Mouse (Mus musculus): ENCODE data around the gene Mkrn1. TPM values are rescaled to one million over a fixed set of nuclear protein-coding genes. Genes with fewer than 3 reads are reported as not detected.
A peak's percentile ranks its signal among the peaks of the same experiment; 100 is the strongest.
"Not testable (repeated sequence)": the region's sequence is repeated elsewhere in the genome, so short reads cannot be mapped to it uniquely, and the experiment has no call there.

The Mkrn1 gene
- polyA plus RNA-seq, 1 experiment from 2014 or later = 260 TPM

- ATAC-seq (ENCODE audit: low read depth) = peak; percentile 5; the same call in 1 of the 2 replicates
- H3K27ac ChIP-seq (ENCODE audit: low read depth, low read length); H3K36me3 ChIP-seq (ENCODE audit: control insufficient read depth, insufficient read depth, low read length): not testable (repeated sequence)
Measured at GRCm38 (mm10) chr6:39378161-39378835, 42.0 kb downstream of the Mkrn1 start.

GRCm38 (mm10) chr6:39377311-39377827, 42.9 kb downstream of the Mkrn1 start, which contains the start of gene Slc37a3:
Gene Slc37a3 (minus strand): TSS chr6:39377675.
- peak within 1 kb of the TSS; percentile 92 for H3K4me3 ChIP-seq (ENCODE audit: low read depth, low read length)
- peak; percentile 90 for ATAC-seq (ENCODE audit: low read depth)
- WGBS = under 1% methylated on average over 42 of the region's 43 CpGs
- no peaks in the 10 kb centered on the region for H3K27me3 ChIP-seq (ENCODE audit: control insufficient read depth, insufficient read depth, low read length)
- H3K4me1 ChIP-seq (ENCODE audit: control insufficient read depth, insufficient read depth, low read length) = peaks cover 11% of the 10 kb centered on the region; the same call in 1 of the 2 replicates
- H3K9ac ChIP-seq (replicated peaks; ENCODE audit: low read depth, low read length) = peak within 1 kb of the TSS; percentile 87
- H3K27ac ChIP-seq (ENCODE audit: low read depth, low read length) = 0 out of 2 replicates have a peak within 1 kb of the TSS, but pooled peaks have one; percentile 40
- no peaks in the 10 kb centered on the region for H3K9me3 ChIP-seq (ENCODE audit: control insufficient read depth, low read length)
- H3K4me2 ChIP-seq (ENCODE audit: low read depth, low read length) = peak within 1 kb of the TSS; percentile 70
- no peaks in the 10 kb centered on the region for H3K36me3 ChIP-seq (ENCODE audit: control insufficient read depth, insufficient read depth, low read length)

More at GRCm38 (mm10) chr6:39378161-39378835, 42.0 kb downstream of the Mkrn1 start:
- H3K27me3 ChIP-seq (ENCODE audit: control insufficient read depth, insufficient read depth, low read length); H3K4me3 ChIP-seq (ENCODE audit: low read depth, low read length); H3K9me3 ChIP-seq (ENCODE audit: control insufficient read depth, low read length); H3K4me2 ChIP-seq (ENCODE audit: low read depth, low read length); H3K4me1 ChIP-seq (ENCODE audit: control insufficient read depth, insufficient read depth, low read length); H3K9ac ChIP-seq (replicated peaks; ENCODE audit: low read depth, low read length): not testable (repeated sequence)
- 82% methylated on average over 13 of the region's 13 CpGs for WGBS

- 23% methylated on average over 9 of the region's 9 CpGs for WGBS
- Histone ChIP-seq H3K27me3 (ENCODE audit: control insufficient read depth, insufficient read depth, low read length) (no peaks in the 10 kb centered on the region), H3K27ac (ENCODE audit: low read depth, low read length) (no peak overlapping the region), H3K36me3 (ENCODE audit: control insufficient read depth, insufficient read depth, low read length) (no peaks in the 10 kb centered on the region), H3K9ac (replicated peaks; ENCODE audit: low read depth, low read length) (peak overlapping the region; percentile 87), H3K4me2 (ENCODE audit: low read depth, low read length) (peak overlapping the region; percentile 70), H3K4me3 (ENCODE audit: low read depth, low read length) (peak overlapping the region; percentile 92), H3K9me3 (ENCODE audit: control insufficient read depth, low read length) (no peaks in the 10 kb centered on the region), H3K4me1 (ENCODE audit: control insufficient read depth, insufficient read depth, low read length) (peaks cover 11% of the 10 kb centered on the region; the same call in 1 of the 2 replicates)
- no peak for ATAC-seq (ENCODE audit: low read depth)
Measured at GRCm38 (mm10) chr6:39376775-39377174, 43.5 kb downstream of the Mkrn1 start.

GRCm38 (mm10) chr6:39373301-39373955, 46.8 kb downstream of the Mkrn1 start:
- H3K27me3 ChIP-seq (ENCODE audit: control insufficient read depth, insufficient read depth, low read length) = no peaks in the 10 kb centered on the region
- H3K36me3 ChIP-seq (ENCODE audit: control insufficient read depth, insufficient read depth, low read length) = no peaks in the 10 kb centered on the region
- no peak overlapping the region for H3K9ac ChIP-seq (replicated peaks; ENCODE audit: low read depth, low read length)
- H3K27ac ChIP-seq (ENCODE audit: low read depth, low read length) = no peak overlapping the region
- WGBS = 25% methylated on average over 4 of the region's 4 CpGs
- no peak for ATAC-seq (ENCODE audit: low read depth)
- no peak overlapping the region for H3K4me3 ChIP-seq (ENCODE audit: low read depth, low read length)
- no peaks in the 10 kb centered on the region for H3K9me3 ChIP-seq (ENCODE audit: control insufficient read depth, low read length)
- no peak overlapping the region for H3K4me2 ChIP-seq (ENCODE audit: low read depth, low read length)
- H3K4me1 ChIP-seq (ENCODE audit: control insufficient read depth, insufficient read depth, low read length) = peaks cover 11% of the 10 kb centered on the region; the same call in 1 of the 2 replicates

- Histone ChIP-seq H3K4me1 (ENCODE audit: control insufficient read depth, insufficient read depth, low read length) (peaks cover 11% of the 10 kb centered on the region; the same call in 1 of the 2 replicates), H3K27ac (ENCODE audit: low read depth, low read length) (no peak overlapping the region), H3K4me3 (ENCODE audit: low read depth, low read length) (no peak overlapping the region), H3K9me3 (ENCODE audit: control insufficient read depth, low read length) (no peaks in the 10 kb centered on the region), H3K9ac (replicated peaks; ENCODE audit: low read depth, low read length) (no peak overlapping the region), H3K4me2 (ENCODE audit: low read depth, low read length) (no peak overlapping the region), H3K36me3 (ENCODE audit: control insufficient read depth, insufficient read depth, low read length) (no peaks in the 10 kb centered on the region), H3K27me3 (ENCODE audit: control insufficient read depth, insufficient read depth, low read length) (no peaks in the 10 kb centered on the region)
- WGBS = 45% methylated on average over 7 of the region's 7 CpGs
- no peak for ATAC-seq (ENCODE audit: low read depth)
Measured at GRCm38 (mm10) chr6:39372727-39373126, 47.5 kb downstream of the Mkrn1 start.

- H3K4me3 ChIP-seq (ENCODE audit: low read depth, low read length) = no peak overlapping the region
- H3K9me3 ChIP-seq (ENCODE audit: control insufficient read depth, low read length) = no peaks in the 10 kb centered on the region
- ATAC-seq (ENCODE audit: low read depth) = no peak
- H3K27me3 ChIP-seq (ENCODE audit: control insufficient read depth, insufficient read depth, low read length) = no peaks in the 10 kb centered on the region
- H3K4me2 ChIP-seq (ENCODE audit: low read depth, low read length) = no peak overlapping the region
- peaks cover 11% of the 10 kb centered on the region; the same call in 1 of the 2 replicates for H3K4me1 ChIP-seq (ENCODE audit: control insufficient read depth, insufficient read depth, low read length)
- no peak overlapping the region for H3K27ac ChIP-seq (ENCODE audit: low read depth, low read length)
- H3K36me3 ChIP-seq (ENCODE audit: control insufficient read depth, insufficient read depth, low read length) = no peaks in the 10 kb centered on the region
- no peak overlapping the region for H3K9ac ChIP-seq (replicated peaks; ENCODE audit: low read depth, low read length)
Measured at GRCm38 (mm10) chr6:39372042-39372441, 48.2 kb downstream of the Mkrn1 start.

GRCm38 (mm10) chr6:39369631-39370030, 50.6 kb downstream of the Mkrn1 start:
- WGBS = 70% methylated on average over 3 of the region's 3 CpGs
- ATAC-seq (ENCODE audit: low read depth) = peak; percentile 54; the same call in 1 of the 2 replicates

GRCm38 (mm10) chr6:39362684-39363083, 57.6 kb downstream of the Mkrn1 start:
- H3K9ac ChIP-seq (replicated peaks; ENCODE audit: low read depth, low read length) = no peak overlapping the region
- H3K4me3 ChIP-seq (ENCODE audit: low read depth, low read length) = no peak overlapping the region
- H3K4me2 ChIP-seq (ENCODE audit: low read depth, low read length) = no peak overlapping the region
- ATAC-seq (ENCODE audit: low read depth) = no peak
- H3K27ac ChIP-seq (ENCODE audit: low read depth, low read length) = no peak overlapping the region
- 97% methylated on average over 2 of the region's 2 CpGs for WGBS
- no peaks in the 10 kb centered on the region for H3K9me3 ChIP-seq (ENCODE audit: control insufficient read depth, low read length)
- H3K4me1 ChIP-seq (ENCODE audit: control insufficient read depth, insufficient read depth, low read length) = no peaks in the 10 kb centered on the region
- no peaks in the 10 kb centered on the region for H3K27me3 ChIP-seq (ENCODE audit: control insufficient read depth, insufficient read depth, low read length)
- H3K36me3 ChIP-seq (ENCODE audit: control insufficient read depth, insufficient read depth, low read length) = peaks cover 17% of the 10 kb centered on the region

More at GRCm38 (mm10) chr6:39369631-39370030, 50.6 kb downstream of the Mkrn1 start:
- no peaks in the 10 kb centered on the region for H3K9me3 ChIP-seq (ENCODE audit: control insufficient read depth, low read length)
- H3K4me3 ChIP-seq (ENCODE audit: low read depth, low read length) = no peak overlapping the region
- H3K4me1 ChIP-seq (ENCODE audit: control insufficient read depth, insufficient read depth, low read length) = 0 out of 2 replicates have a peak, but pooled peaks cover 4% of the 10 kb centered on the region
- H3K9ac ChIP-seq (replicated peaks; ENCODE audit: low read depth, low read length) = no peak overlapping the region
- H3K27me3 ChIP-seq (ENCODE audit: control insufficient read depth, insufficient read depth, low read length) = no peaks in the 10 kb centered on the region
- H3K36me3 ChIP-seq (ENCODE audit: control insufficient read depth, insufficient read depth, low read length) = peaks cover 3% of the 10 kb centered on the region
- H3K27ac ChIP-seq (ENCODE audit: low read depth, low read length) = no peak overlapping the region
- H3K4me2 ChIP-seq (ENCODE audit: low read depth, low read length) = no peak overlapping the region

- not testable (repeated sequence) for H3K4me2 ChIP-seq (ENCODE audit: low read depth, low read length); H3K4me1 ChIP-seq (ENCODE audit: control insufficient read depth, insufficient read depth, low read length); H3K27ac ChIP-seq (ENCODE audit: low read depth, low read length); ATAC-seq (ENCODE audit: low read depth); H3K9ac ChIP-seq (replicated peaks; ENCODE audit: low read depth, low read length); H3K27me3 ChIP-seq (ENCODE audit: control insufficient read depth, insufficient read depth, low read length); H3K4me3 ChIP-seq (ENCODE audit: low read depth, low read length); H3K9me3 ChIP-seq (ENCODE audit: control insufficient read depth, low read length)
- peaks cover 30% of the 10 kb centered on the region for H3K36me3 ChIP-seq (ENCODE audit: control insufficient read depth, insufficient read depth, low read length)
- 98% methylated on average over 9 of the region's 9 CpGs for WGBS
Measured at GRCm38 (mm10) chr6:39359207-39359606, 61.1 kb downstream of the Mkrn1 start.
